Mouse (Mus musculus) CH12.LX (cell line): ENCODE data around the gene Slc30a5.

Source experiments
- CTCF ChIP-seq, 2 experiments: IDR thresholded peaks in 1 of 2; conservative IDR thresholded peaks in 1 of 2; 2 replicates each; pipeline ENCODE4 v1.5.1; 2011 to 2012; ENCODE audit warnings: low read depth in 2 of 2, low read length in 2 of 2, improper control_type of control experiment in 1 of 2, inconsistent platforms in 1 of 2, mild to moderate bottlenecking in 1 of 2, moderate library complexity in 1 of 2
- E2F4 ChIP-seq: IDR thresholded peaks from 2 replicates; pipeline ENCODE4 v1.6.1; 2011; ENCODE audit warnings: low read depth, low read length, improper control_type of control experiment; ENCODE audit not compliant: insufficient replicate concordance
- EP300 ChIP-seq: IDR thresholded peaks from 2 replicates; pipeline ENCODE4 v1.6.1; 2011; ENCODE audit warnings: low read length, improper control_type of control experiment
- JUN ChIP-seq: IDR thresholded peaks from 2 replicates; pipeline ENCODE4 v1.6.1; 2011; ENCODE audit warnings: low read depth, mild to moderate bottlenecking, low read length, improper control_type of control experiment, moderate library complexity; ENCODE audit not compliant: insufficient read depth
- JUND ChIP-seq: conservative IDR thresholded peaks from 2 replicates; pipeline ENCODE4 v1.6.1; 2011; ENCODE audit warnings: low read depth, low read length, improper control_type of control experiment
- MEF2A ChIP-seq: IDR thresholded peaks from 2 replicates; pipeline ENCODE4 v1.6.1; 2014; ENCODE audit warnings: low read depth, mild to moderate bottlenecking, inconsistent platforms, low read length, improper control_type of control experiment, borderline replicate concordance
- NELFE ChIP-seq: IDR thresholded peaks from 2 replicates; pipeline ENCODE4 v1.6.1; 2011; ENCODE audit warnings: low read depth, low read length, improper control_type of control experiment
- POLR2A ChIP-seq: IDR thresholded peaks from 2 replicates; pipeline ENCODE4 v1.6.1; 2011; ENCODE audit warnings: low read depth, mild to moderate bottlenecking, improper control_type of control experiment, low read length
- POLR2AphosphoS2 ChIP-seq: IDR thresholded peaks from 2 replicates; pipeline ENCODE4 v1.6.1; 2011; ENCODE audit warnings: low read depth, low read length, improper control_type of control experiment
- RAD21 ChIP-seq: IDR thresholded peaks from 2 replicates; pipeline ENCODE4 v1.6.1; 2011; ENCODE audit warnings: low read depth, mild to moderate bottlenecking, low read length, improper control_type of control experiment, moderate library complexity
- RCOR1 ChIP-seq: conservative IDR thresholded peaks from 2 replicates; pipeline ENCODE4 v1.6.1; 2012; ENCODE audit warnings: low read depth, mild to moderate bottlenecking, inconsistent platforms, low read length, improper control_type of control experiment
- TCF12 ChIP-seq: IDR thresholded peaks from 2 replicates; pipeline ENCODE4 v1.6.1; 2014; ENCODE audit warnings: low read depth, mild to moderate bottlenecking, inconsistent platforms, low read length, improper control_type of control experiment
- ZNF384 ChIP-seq: IDR thresholded peaks from 2 replicates; pipeline ENCODE4 v1.6.1; 2012; ENCODE audit warnings: low read depth, low read length, improper control_type of control experiment, inconsistent platforms

GRCm38 (mm10) chr13:100881944-100882343, 48.7 kb upstream of the Slc30a5 start:
- no peak for TF ChIP-seq NELFE
- TF ChIP-seq CTCF (conservative IDR thresholded peaks at IDR 0.05 in 1 of 2, IDR thresholded peaks at IDR 0.05 in 1 of 2; ENCODE audit: low read depth in 2 of 2, low read length in 2 of 2) = no peak
- no peak for TF ChIP-seq ZNF384
- TF ChIP-seq POLR2AphosphoS2 = no peak
- no peak for TF ChIP-seq EP300
- no peak for TF ChIP-seq JUN
- TF ChIP-seq RAD21 = no peak
- no peak for TF ChIP-seq POLR2A
- no peak for TF ChIP-seq E2F4
- no peak for TF ChIP-seq RCOR1
- TF ChIP-seq TCF12 = no peak
- TF ChIP-seq JUND = no peak
- TF ChIP-seq MEF2A = no peak
